Mouse (Mus musculus): ENCODE measurements around the gene Cmip. TPM values are rescaled to one million over a fixed set of nuclear protein-coding genes. Genes with fewer than 3 reads are reported as not detected.

Cmip gene
- polyA plus RNA-seq, 1 experiment, result 31.0 TPM

GRCm38 (mm10) chr8:117366475-117366874, 109.6 kb downstream of the Cmip start:
- no peak overlapping the region for H3K4me3 ChIP-seq (ENCODE audit: insufficient read depth, low read length)
- TF ChIP-seq POLR2A (IDR thresholded peaks at IDR 0.05; ENCODE audit: low read depth, low read length) (no peak), CTCF (IDR thresholded peaks at IDR 0.05; ENCODE audit: borderline replicate concordance, insufficient read depth, low read length) (peak; percentile 45; the same call in 1 of the 2 replicates)
- no peaks in the 10 kb centered on the region for H3K4me1 ChIP-seq (ENCODE audit: control insufficient read depth, insufficient read depth, low read length)
- no peak overlapping the region for H3K27ac ChIP-seq (ENCODE audit: insufficient read depth, low read length)

- H3K27ac ChIP-seq (ENCODE audit: insufficient read depth, low read length), result no peak overlapping the region
- H3K4me1 ChIP-seq (ENCODE audit: control insufficient read depth, insufficient read depth, low read length), result no peaks in the 10 kb centered on the region; the same call in 1 of the 2 replicates
- no peak for TF ChIP-seq CTCF (IDR thresholded peaks at IDR 0.05; ENCODE audit: borderline replicate concordance, insufficient read depth, low read length)
- TF ChIP-seq POLR2A (IDR thresholded peaks at IDR 0.05; ENCODE audit: low read depth, low read length), result no peak
- no peak overlapping the region for H3K4me3 ChIP-seq (ENCODE audit: insufficient read depth, low read length)
These were observed 110.6 kb downstream of the Cmip start for GRCm38 (mm10) chr8:117367441-117367840.

GRCm38 (mm10) chr8:117368781-117369180, 111.9 kb downstream of the Cmip start:
- H3K4me1 ChIP-seq (ENCODE audit: control insufficient read depth, insufficient read depth, low read length), result peaks cover 6% of the 10 kb centered on the region
- H3K27ac ChIP-seq (ENCODE audit: insufficient read depth, low read length), result no peak overlapping the region
- H3K4me3 ChIP-seq (ENCODE audit: insufficient read depth, low read length), result no peak overlapping the region
- no peak for TF ChIP-seq CTCF (IDR thresholded peaks at IDR 0.05; ENCODE audit: borderline replicate concordance, insufficient read depth, low read length)
- TF ChIP-seq POLR2A (IDR thresholded peaks at IDR 0.05; ENCODE audit: low read depth, low read length), result no peak

- Histone ChIP-seq H3K4me3 (ENCODE audit: insufficient read depth, low read length) (no peak overlapping the region), H3K27ac (ENCODE audit: insufficient read depth, low read length) (no peak overlapping the region), H3K4me1 (ENCODE audit: control insufficient read depth, insufficient read depth, low read length) (peaks cover 6% of the 10 kb centered on the region)
- TF ChIP-seq CTCF (IDR thresholded peaks at IDR 0.05; ENCODE audit: borderline replicate concordance, insufficient read depth, low read length), result no peak
- no peak for TF ChIP-seq POLR2A (IDR thresholded peaks at IDR 0.05; ENCODE audit: low read depth, low read length)
These were observed 113.1 kb downstream of the Cmip start for GRCm38 (mm10) chr8:117370009-117370408.

GRCm38 (mm10) chr8:117371189-117371588, 114.3 kb downstream of the Cmip start:
- no peak for TF ChIP-seq POLR2A (IDR thresholded peaks at IDR 0.05; ENCODE audit: low read depth, low read length)
- TF ChIP-seq CTCF (IDR thresholded peaks at IDR 0.05; ENCODE audit: borderline replicate concordance, insufficient read depth, low read length), result no peak
- peaks cover 6% of the 10 kb centered on the region for H3K4me1 ChIP-seq (ENCODE audit: control insufficient read depth, insufficient read depth, low read length)

GRCm38 (mm10) chr8:117372070-117372469, 115.2 kb downstream of the Cmip start:
- no peak for TF ChIP-seq POLR2A (IDR thresholded peaks at IDR 0.05; ENCODE audit: low read depth, low read length)
- no peak for TF ChIP-seq CTCF (IDR thresholded peaks at IDR 0.05; ENCODE audit: borderline replicate concordance, insufficient read depth, low read length)
- peak overlapping the region; percentile 10; the same call in 1 of the 2 replicates for H3K27ac ChIP-seq (ENCODE audit: insufficient read depth, low read length)
- H3K4me1 ChIP-seq (ENCODE audit: control insufficient read depth, insufficient read depth, low read length), result peaks cover 6% of the 10 kb centered on the region
- H3K4me3 ChIP-seq (ENCODE audit: insufficient read depth, low read length), result no peak overlapping the region

More at GRCm38 (mm10) chr8:117371189-117371588, 114.3 kb downstream of the Cmip start:
- no peak overlapping the region for H3K27ac ChIP-seq (ENCODE audit: insufficient read depth, low read length)
- H3K4me3 ChIP-seq (ENCODE audit: insufficient read depth, low read length), result no peak overlapping the region

- TF ChIP-seq POLR2A (IDR thresholded peaks at IDR 0.05; ENCODE audit: low read depth, low read length), result no peak
- TF ChIP-seq CTCF (IDR thresholded peaks at IDR 0.05; ENCODE audit: borderline replicate concordance, insufficient read depth, low read length), result no peak
- Histone ChIP-seq H3K27ac (ENCODE audit: insufficient read depth, low read length) (peak overlapping the region; percentile 64), H3K4me1 (ENCODE audit: control insufficient read depth, insufficient read depth, low read length) (peaks cover 6% of the 10 kb centered on the region), H3K4me3 (ENCODE audit: insufficient read depth, low read length) (no peak overlapping the region)
These were observed 116.2 kb downstream of the Cmip start for GRCm38 (mm10) chr8:117373001-117373428.

- TF ChIP-seq POLR2A (IDR thresholded peaks at IDR 0.05; ENCODE audit: low read depth, low read length) (no peak), CTCF (IDR thresholded peaks at IDR 0.05; ENCODE audit: borderline replicate concordance, insufficient read depth, low read length) (no peak)
- no peak overlapping the region for H3K4me3 ChIP-seq (ENCODE audit: insufficient read depth, low read length)
- peaks cover 10% of the 10 kb centered on the region for H3K4me1 ChIP-seq (ENCODE audit: control insufficient read depth, insufficient read depth, low read length)
- H3K27ac ChIP-seq (ENCODE audit: insufficient read depth, low read length), result no peak overlapping the region
These were observed 117.2 kb downstream of the Cmip start for GRCm38 (mm10) chr8:117374087-117374486.

- Histone ChIP-seq H3K4me1 (ENCODE audit: control insufficient read depth, insufficient read depth, low read length) (peaks cover 10% of the 10 kb centered on the region), H3K27ac (ENCODE audit: insufficient read depth, low read length) (no peak overlapping the region), H3K4me3 (ENCODE audit: insufficient read depth, low read length) (no peak overlapping the region)
- TF ChIP-seq CTCF (IDR thresholded peaks at IDR 0.05; ENCODE audit: borderline replicate concordance, insufficient read depth, low read length) (no peak), POLR2A (IDR thresholded peaks at IDR 0.05; ENCODE audit: low read depth, low read length) (no peak)
These were observed 120.1 kb downstream of the Cmip start for GRCm38 (mm10) chr8:117376997-117377396.

GRCm38 (mm10) chr8:117378625-117379024, 121.8 kb downstream of the Cmip start:
- Histone ChIP-seq H3K4me1 (ENCODE audit: control insufficient read depth, insufficient read depth, low read length) (peaks cover 4% of the 10 kb centered on the region), H3K27ac (ENCODE audit: insufficient read depth, low read length) (no peak overlapping the region)

More at GRCm38 (mm10) chr8:117378625-117379024, 121.8 kb downstream of the Cmip start:
- H3K4me3 ChIP-seq (ENCODE audit: insufficient read depth, low read length), result no peak overlapping the region
- TF ChIP-seq POLR2A (IDR thresholded peaks at IDR 0.05; ENCODE audit: low read depth, low read length), result no peak
- no peak for TF ChIP-seq CTCF (IDR thresholded peaks at IDR 0.05; ENCODE audit: borderline replicate concordance, insufficient read depth, low read length)
